Mouse (Mus musculus): ENCODE data around the gene Zfyve16. TPM values are rescaled to one million over a fixed set of nuclear protein-coding genes. Genes with fewer than 3 reads are reported as not detected.

Zfyve16 gene
- polyA plus RNA-seq, 1 experiment, result 13.6 TPM

- H3K4me1 ChIP-seq (ENCODE audit: control insufficient read depth, insufficient read depth, low read length), result no peaks in the 10 kb centered on the region
- no peak for TF ChIP-seq CTCF (IDR thresholded peaks at IDR 0.05; ENCODE audit: borderline replicate concordance, insufficient read depth, low read depth, low read length)
- no peak for TF ChIP-seq POLR2A (IDR thresholded peaks at IDR 0.05; ENCODE audit: borderline replicate concordance, insufficient read depth, low read length)
- H3K4me3 ChIP-seq (replicated peaks; ENCODE audit: insufficient read depth, low read depth, low read length), result no peak overlapping the region
- H3K27me3 ChIP-seq (ENCODE audit: control insufficient read depth, insufficient read depth, low read length), result no peaks in the 10 kb centered on the region
- no peak overlapping the region for H3K27ac ChIP-seq (ENCODE audit: insufficient read depth, low read length)
- DNase-seq, result no peak
- 90% methylated on average over 1 of the region's 1 CpGs for WGBS
These were observed 38.7 kb downstream of the Zfyve16 start for GRCm38 (mm10) chr13:92491923-92492322.

GRCm38 (mm10) chr13:92490817-92491216, 39.9 kb downstream of the Zfyve16 start:
- TF ChIP-seq POLR2A (IDR thresholded peaks at IDR 0.05; ENCODE audit: borderline replicate concordance, insufficient read depth, low read length) (no peak), CTCF (IDR thresholded peaks at IDR 0.05; ENCODE audit: borderline replicate concordance, insufficient read depth, low read depth, low read length) (no peak)
- Histone ChIP-seq H3K27me3 (ENCODE audit: control insufficient read depth, insufficient read depth, low read length) (no peaks in the 10 kb centered on the region), H3K27ac (ENCODE audit: insufficient read depth, low read length) (no peak overlapping the region), H3K4me1 (ENCODE audit: control insufficient read depth, insufficient read depth, low read length) (no peaks in the 10 kb centered on the region), H3K4me3 (replicated peaks; ENCODE audit: insufficient read depth, low read depth, low read length) (no peak overlapping the region)
- DNase-seq, result peak in 1 of 2 experiments; percentile 18
- WGBS, result 45% methylated on average over 4 of the region's 4 CpGs

GRCm38 (mm10) chr13:92483852-92484463, 46.7 kb downstream of the Zfyve16 start, which contains the start of gene Fam151b:
Gene Fam151b, minus strand, starts transcription at chr13:92484015.
- TF ChIP-seq CTCF (IDR thresholded peaks at IDR 0.05; ENCODE audit: borderline replicate concordance, insufficient read depth, low read depth, low read length) (no peak), POLR2A (IDR thresholded peaks at IDR 0.05; ENCODE audit: borderline replicate concordance, insufficient read depth, low read length) (peak; percentile 91)
- DNase-seq, result peak; percentile 94 to 95
- H3K4me1 ChIP-seq (ENCODE audit: control insufficient read depth, insufficient read depth, low read length), result no peaks in the 10 kb centered on the region
- H3K27ac ChIP-seq (ENCODE audit: insufficient read depth, low read length), result peak within 1 kb of the TSS; percentile 80; the same call in 1 of the 2 replicates
- H3K4me3 ChIP-seq (replicated peaks; ENCODE audit: insufficient read depth, low read depth, low read length), result peak within 1 kb of the TSS; percentile 69
- H3K27me3 ChIP-seq (ENCODE audit: control insufficient read depth, insufficient read depth, low read length), result no peaks in the 10 kb centered on the region
- 6% methylated on average over 19 of the region's 19 CpGs for WGBS

GRCm38 (mm10) chr13:92483348-92483747, 47.3 kb downstream of the Zfyve16 start:
- no peaks in the 10 kb centered on the region for H3K4me1 ChIP-seq (ENCODE audit: control insufficient read depth, insufficient read depth, low read length)
- TF ChIP-seq CTCF (IDR thresholded peaks at IDR 0.05; ENCODE audit: borderline replicate concordance, insufficient read depth, low read depth, low read length), result peak; percentile 56
- TF ChIP-seq POLR2A (IDR thresholded peaks at IDR 0.05; ENCODE audit: borderline replicate concordance, insufficient read depth, low read length), result no peak
- no peaks in the 10 kb centered on the region for H3K27me3 ChIP-seq (ENCODE audit: control insufficient read depth, insufficient read depth, low read length)
- DNase-seq, result peak; percentile 44 to 52
- no peak overlapping the region for H3K27ac ChIP-seq (ENCODE audit: insufficient read depth, low read length)
- peak overlapping the region; percentile 69 for H3K4me3 ChIP-seq (replicated peaks; ENCODE audit: insufficient read depth, low read depth, low read length)
- WGBS, result 6% methylated on average over 3 of the region's 3 CpGs

GRCm38 (mm10) chr13:92470151-92470550, 60.5 kb downstream of the Zfyve16 start:
- H3K4me1 ChIP-seq (ENCODE audit: control insufficient read depth, insufficient read depth, low read length), result no peaks in the 10 kb centered on the region
- H3K4me3 ChIP-seq (replicated peaks; ENCODE audit: insufficient read depth, low read depth, low read length), result no peak overlapping the region
- DNase-seq, result no peak
- H3K27ac ChIP-seq (ENCODE audit: insufficient read depth, low read length), result no peak overlapping the region
- TF ChIP-seq POLR2A (IDR thresholded peaks at IDR 0.05; ENCODE audit: borderline replicate concordance, insufficient read depth, low read length) (no peak), CTCF (IDR thresholded peaks at IDR 0.05; ENCODE audit: borderline replicate concordance, insufficient read depth, low read depth, low read length) (no peak)
- no peaks in the 10 kb centered on the region for H3K27me3 ChIP-seq (ENCODE audit: control insufficient read depth, insufficient read depth, low read length)
- 60% methylated on average over 2 of the region's 2 CpGs for WGBS

- Histone ChIP-seq H3K4me3 (replicated peaks; ENCODE audit: insufficient read depth, low read depth, low read length) (no peak overlapping the region), H3K4me1 (ENCODE audit: control insufficient read depth, insufficient read depth, low read length) (no peaks in the 10 kb centered on the region), H3K27ac (ENCODE audit: insufficient read depth, low read length) (no peak overlapping the region), H3K27me3 (ENCODE audit: control insufficient read depth, insufficient read depth, low read length) (no peaks in the 10 kb centered on the region)
- 79% methylated on average over 2 of the region's 2 CpGs for WGBS
- DNase-seq, result no peak
- TF ChIP-seq POLR2A (IDR thresholded peaks at IDR 0.05; ENCODE audit: borderline replicate concordance, insufficient read depth, low read length), result no peak
These were observed 61.3 kb downstream of the Zfyve16 start for GRCm38 (mm10) chr13:92469381-92469780.

- DNase-seq, result no peak
- Histone ChIP-seq H3K27me3 (ENCODE audit: control insufficient read depth, insufficient read depth, low read length) (no peaks in the 10 kb centered on the region), H3K4me1 (ENCODE audit: control insufficient read depth, insufficient read depth, low read length) (no peaks in the 10 kb centered on the region), H3K4me3 (replicated peaks; ENCODE audit: insufficient read depth, low read depth, low read length) (no peak overlapping the region), H3K27ac (ENCODE audit: insufficient read depth, low read length) (no peak overlapping the region)
- TF ChIP-seq CTCF (IDR thresholded peaks at IDR 0.05; ENCODE audit: borderline replicate concordance, insufficient read depth, low read depth, low read length) (no peak), POLR2A (IDR thresholded peaks at IDR 0.05; ENCODE audit: borderline replicate concordance, insufficient read depth, low read length) (no peak)
- WGBS, result 45% methylated on average over 9 of the region's 9 CpGs
These were observed 62.8 kb downstream of the Zfyve16 start for GRCm38 (mm10) chr13:92467891-92468290.

- Histone ChIP-seq H3K27ac (ENCODE audit: insufficient read depth, low read length) (no peak overlapping the region), H3K4me1 (ENCODE audit: control insufficient read depth, insufficient read depth, low read length) (no peaks in the 10 kb centered on the region), H3K27me3 (ENCODE audit: control insufficient read depth, insufficient read depth, low read length) (no peaks in the 10 kb centered on the region), H3K4me3 (replicated peaks; ENCODE audit: insufficient read depth, low read depth, low read length) (no peak overlapping the region)
- 92% methylated on average over 3 of the region's 3 CpGs for WGBS
- no peak for DNase-seq
- TF ChIP-seq POLR2A (IDR thresholded peaks at IDR 0.05; ENCODE audit: borderline replicate concordance, insufficient read depth, low read length) (no peak), CTCF (IDR thresholded peaks at IDR 0.05; ENCODE audit: borderline replicate concordance, insufficient read depth, low read depth, low read length) (no peak)
These were observed 66.0 kb downstream of the Zfyve16 start for GRCm38 (mm10) chr13:92464698-92465097.

All from cerebellum, adult 2 months (tissue).